Mouse (Mus musculus): ENCODE results near the gene Ccdc73. TPM values are rescaled to one million over a fixed set of nuclear protein-coding genes. Genes with fewer than 3 reads are reported as not detected.

Ccdc73 gene
- total and polyA plus RNA-seq, 3 experiments, result 0.08 to 0.43 TPM; not detected in 1

DNA sequence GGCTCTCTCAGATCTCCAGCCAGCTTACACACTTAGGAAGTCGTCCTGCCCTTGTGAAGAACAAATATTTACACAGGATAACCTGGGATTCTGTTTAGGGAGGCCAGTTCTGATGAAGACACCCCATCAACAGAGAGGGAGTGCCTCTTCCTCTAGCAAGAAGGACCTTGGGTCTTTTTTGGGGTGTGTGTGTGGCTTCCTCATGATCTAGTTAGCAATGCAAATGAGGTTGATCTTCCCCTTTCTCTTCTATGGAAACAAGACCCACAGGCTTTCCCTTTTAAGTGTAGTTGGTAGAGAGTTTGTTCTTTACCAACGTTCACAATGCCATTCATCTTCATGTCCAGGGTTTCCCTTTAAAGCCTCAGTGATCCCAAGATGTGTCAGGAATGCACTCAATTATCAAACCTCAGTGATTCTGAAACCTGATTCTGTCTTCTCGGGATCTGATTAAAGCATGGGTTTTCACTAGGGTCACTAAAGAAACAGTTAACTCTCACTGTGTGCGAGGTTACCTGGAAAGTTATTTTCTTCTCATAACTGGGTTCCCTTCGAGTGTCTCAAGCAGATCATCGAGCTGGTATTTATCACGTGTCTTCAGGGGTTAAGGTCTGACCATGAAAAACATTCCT lies 195.3 kb downstream of the Ccdc73 start:
- Histone ChIP-seq H3K36me3 (ENCODE audit: control insufficient read depth in 1 of 2, insufficient read depth in 2 of 2, low read length in 2 of 2) (no peaks in the 10 kb centered on the region), H3K79me2 (ENCODE audit: control insufficient read depth, insufficient read depth, low read length, poor library complexity) (no peaks in the 10 kb centered on the region), H3K9me3 (replicated peaks; ENCODE audit: insufficient read depth, low read length) (no peaks in the 10 kb centered on the region), H3K4me3 (ENCODE audit: control insufficient read depth in 1 of 2, insufficient read depth in 1 of 2, low read depth in 2 of 2, low read length in 2 of 2) (no peak overlapping the region), H3K27ac (ENCODE audit: control insufficient read depth, low read depth, low read length) (no peak overlapping the region), H3K27me3 (ENCODE audit: control insufficient read depth in 1 of 2, insufficient read depth in 2 of 2, low read length in 2 of 2) (peaks cover 2 to 7% of the 10 kb centered on the region in 2 experiments), H3K4me1 (ENCODE audit: control insufficient read depth in 1 of 2, insufficient read depth in 2 of 2, low read length in 2 of 2) (no peaks in the 10 kb centered on the region), H3K9ac (ENCODE audit: control insufficient read depth, low read depth, low read length, poor library complexity, severe bottlenecking) (no peak overlapping the region)
- DNase-seq (ENCODE audit: low read depth, low spot score), result peak; percentile 27
- TF ChIP-seq MAX (IDR thresholded peaks at IDR 0.05; ENCODE audit: low read length), result no peak
- no peak for TF ChIP-seq E2F4 (IDR thresholded peaks at IDR 0.05; ENCODE audit: borderline replicate concordance, low read depth, low read length)
- TF ChIP-seq JUND (IDR thresholded peaks at IDR 0.05; ENCODE audit: low read depth, low read length), result no peak
- no peak for TF ChIP-seq CHD2 (IDR thresholded peaks at IDR 0.05; ENCODE audit: low read length)
- TF ChIP-seq GATA1 (IDR thresholded peaks at IDR 0.05; ENCODE audit: low read depth, low read length), result no peak
- no peak for TF ChIP-seq NELFE (IDR thresholded peaks at IDR 0.05; ENCODE audit: low read depth, low read length)
- no peak for TF ChIP-seq MAFK (IDR thresholded peaks at IDR 0.05; ENCODE audit: borderline replicate concordance, low read depth, low read length)
- no peak for TF ChIP-seq TBP (IDR thresholded peaks at IDR 0.05; ENCODE audit: low read depth, low read length)
- TF ChIP-seq SMC3 (IDR thresholded peaks at IDR 0.05; ENCODE audit: low read depth, low read length), result no peak
- no peak for TF ChIP-seq TAL1 (IDR thresholded peaks at IDR 0.05; ENCODE audit: low read length)
- no peak for TF ChIP-seq TCF12 (IDR thresholded peaks at IDR 0.05; ENCODE audit: low read depth, low read length)
- TF ChIP-seq ETS1 (IDR thresholded peaks at IDR 0.05; ENCODE audit: low read depth, low read length), result no peak
- TF ChIP-seq KAT2A (conservative IDR thresholded peaks at IDR 0.05; ENCODE audit: low read depth, low read length), result no peak
- TF ChIP-seq EP300 (IDR thresholded peaks at IDR 0.05; ENCODE audit: low read depth in 1 of 2, low read length in 2 of 2), result no peak
- no peak for TF ChIP-seq POLR2AphosphoS5 (IDR thresholded peaks at IDR 0.05; ENCODE audit: borderline replicate concordance, low read depth, low read length)
- no peak for TF ChIP-seq RAD21 (IDR thresholded peaks at IDR 0.05; ENCODE audit: low read depth, low read length)
- TF ChIP-seq RCOR1 (IDR thresholded peaks at IDR 0.05; ENCODE audit: low read depth, low read length), result no peak
- no peak for TF ChIP-seq USF1 (IDR thresholded peaks at IDR 0.05; ENCODE audit: low read depth, low read length)

Other genes with a start within 250 kb of the Ccdc73 start
- 26.7 and 28.6 TPM in 2 replicates for gene Tcp11l1, start 155.6 kb upstream of the Ccdc73 start, total RNA-seq (2012; rRNA removed)
- gene Tcp11l1, start 155.6 kb upstream of the Ccdc73 start, polyA plus RNA-seq (2012; ENCODE audit: insufficient read depth in 1 of 2, insufficient read length in 2 of 2, low read depth in 1 of 2, low replicate concordance in 2 of 2, missing spikeins in 1 of 2), result 10 to 100 TPM in 1 of 2 experiments, not detected in 1; 22.1 TPM
- gene Pin1rt1, start 151.4 kb upstream of the Ccdc73 start, total RNA-seq (2012; rRNA removed), result not detected in 2 replicates
- under 1 TPM in 1 of 2 experiments, not detected in 1; 0.07 TPM for gene Pin1rt1, start 151.4 kb upstream of the Ccdc73 start, polyA plus RNA-seq (2012; ENCODE audit: insufficient read depth in 1 of 2, insufficient read length in 2 of 2, low read depth in 1 of 2, low replicate concordance in 2 of 2, missing spikeins in 1 of 2)
- 7.1 and 8.0 TPM in 2 replicates for gene Depdc7, start 124.9 kb upstream of the Ccdc73 start, total RNA-seq (2012; rRNA removed)
- 1 to 10 TPM in 1 of 2 experiments, not detected in 1; 8.6 TPM for gene Depdc7, start 124.9 kb upstream of the Ccdc73 start, polyA plus RNA-seq (2012; ENCODE audit: insufficient read depth in 1 of 2, insufficient read length in 2 of 2, low read depth in 1 of 2, low replicate concordance in 2 of 2, missing spikeins in 1 of 2)
- gene Qser1, start 51.0 kb upstream of the Ccdc73 start, total RNA-seq (2012; rRNA removed), result 3.9 and 5.2 TPM in 2 replicates
- gene Qser1, start 51.0 kb upstream of the Ccdc73 start, polyA plus RNA-seq (2012; ENCODE audit: insufficient read depth in 1 of 2, insufficient read length in 2 of 2, low read depth in 1 of 2, low replicate concordance in 2 of 2, missing spikeins in 1 of 2), result 10 to 100 TPM in 1 of 2 experiments, not detected in 1; 14.5 TPM
- gene Prrg4, start 17.9 kb upstream of the Ccdc73 start, total RNA-seq (2012; rRNA removed), result not detected in 2 replicates
- not detected for gene Prrg4, start 17.9 kb upstream of the Ccdc73 start, polyA plus RNA-seq (2012; ENCODE audit: insufficient read depth in 1 of 2, insufficient read length in 2 of 2, low read depth in 1 of 2, low replicate concordance in 2 of 2, missing spikeins in 1 of 2)
- 321 and 341 TPM in 2 replicates for gene Eif3m, start 149.3 kb downstream of the Ccdc73 start, total RNA-seq (2012; rRNA removed)
- 100 to 1,000 TPM in 1 of 2 experiments, not detected in 1; 172 TPM for gene Eif3m, start 149.3 kb downstream of the Ccdc73 start, polyA plus RNA-seq (2012; ENCODE audit: insufficient read depth in 1 of 2, insufficient read length in 2 of 2, low read depth in 1 of 2, low replicate concordance in 2 of 2, missing spikeins in 1 of 2)
- gene Gm11060, start 224.2 kb downstream of the Ccdc73 start, total RNA-seq (2012; rRNA removed), result not detected in 2 replicates
- gene Gm11060, start 224.2 kb downstream of the Ccdc73 start, polyA plus RNA-seq (2012; ENCODE audit: insufficient read depth in 1 of 2, insufficient read length in 2 of 2, low read depth in 1 of 2, low replicate concordance in 2 of 2, missing spikeins in 1 of 2), result not detected

All from MEL (cell line).